In the genomic region with DNA sequence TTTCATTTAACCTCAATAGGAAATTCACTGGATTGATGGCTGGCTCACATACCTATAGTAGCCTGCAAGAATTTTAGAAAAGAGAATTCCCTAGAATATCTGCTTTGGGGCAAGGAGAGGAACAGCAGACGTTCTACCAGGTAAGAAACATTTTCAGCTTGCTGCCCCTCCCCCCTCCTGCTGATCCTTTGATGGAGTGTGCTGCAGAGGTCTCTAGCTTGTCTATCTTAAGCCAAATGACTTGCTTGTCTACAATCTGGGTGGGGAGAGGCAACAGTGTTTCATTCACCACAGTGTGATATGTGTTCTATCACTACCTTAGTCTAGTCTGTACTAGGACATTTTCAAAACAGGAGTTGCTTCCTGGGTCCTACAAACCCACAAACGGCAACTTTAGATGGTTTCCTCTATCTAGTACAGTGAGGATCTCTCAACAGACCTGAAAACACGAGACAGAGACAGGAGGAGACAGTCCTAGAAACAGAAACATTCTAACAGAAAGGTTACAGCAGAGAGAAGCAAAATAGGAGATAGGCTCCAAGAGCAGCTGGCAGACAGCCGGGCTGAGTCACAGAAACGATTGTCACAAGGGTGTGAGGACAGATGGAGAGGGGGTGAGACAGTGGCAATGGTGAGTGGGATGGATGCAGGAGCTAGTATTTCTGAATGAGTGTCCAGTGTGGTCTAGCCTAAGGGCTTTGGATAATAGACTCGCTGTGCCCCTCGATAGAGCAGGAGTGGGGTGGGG, we compare ENCODE assay signal across 8 mouse cellular contexts. TPM values are rescaled to one million over a fixed set of nuclear protein-coding genes. Genes with fewer than 3 reads are reported as not detected.
A peak's percentile ranks its signal among the peaks of the same experiment; 100 is the strongest.
DNase-seq lines count a peak whose midpoint lies in the region; ATAC-seq lines count a peak whose summit lies in the region.

No protein-coding gene starts in this region.

- peak; percentile 63 for ATAC-seq in forebrain, embryonic 16.5 days
- peak; percentile 48; the same call in 1 of the 2 replicates for ATAC-seq in hindbrain, embryonic 11.5 days (ENCODE audit: low FRiP score)
- no peak for ATAC-seq in inflammation-experienced regulatory T-cells, adult 6 months
- ATAC-seq in megakaryocyte, adult 5-6 weeks (ENCODE audit: poor library complexity, severe bottlenecking): no peak

- no peaks in the 10 kb centered on the region for H3K36me3 ChIP-seq in forebrain, embryonic 16.5 days (ENCODE audit: control insufficient read depth, insufficient read depth)
- H3K36me3 ChIP-seq in hindbrain, embryonic 11.5 days (ENCODE audit: control insufficient read depth, insufficient read depth, low read length): no peaks in the 10 kb centered on the region

- peak overlapping the region; percentile 12; the same call in 1 of the 2 replicates for H3K27ac ChIP-seq in forebrain, embryonic 16.5 days (ENCODE audit: low read length)
- no peak overlapping the region for H3K27ac ChIP-seq in hindbrain, embryonic 11.5 days (ENCODE audit: low read depth, low read length)

- no peak overlapping the region for H3K4me3 ChIP-seq in forebrain, embryonic 16.5 days (replicated peaks; ENCODE audit: low read length)
- H3K4me3 ChIP-seq in hindbrain, embryonic 11.5 days (ENCODE audit: low read depth, low read length): no peak overlapping the region

- H3K9me3 ChIP-seq in forebrain, embryonic 16.5 days (ENCODE audit: control insufficient read depth, low read length): no peaks in the 10 kb centered on the region
- H3K9me3 ChIP-seq in hindbrain, embryonic 11.5 days (ENCODE audit: control insufficient read depth, low read length): no peaks in the 10 kb centered on the region

- H3K27me3 ChIP-seq in forebrain, embryonic 16.5 days (replicated peaks; ENCODE audit: control insufficient read depth, insufficient read depth, low read length): no peaks in the 10 kb centered on the region
- no peaks in the 10 kb centered on the region for H3K27me3 ChIP-seq in hindbrain, embryonic 11.5 days (ENCODE audit: control insufficient read depth, insufficient read depth, low read length)

- no peak overlapping the region for H3K9ac ChIP-seq in forebrain, embryonic 16.5 days (replicated peaks; ENCODE audit: low read depth, low read length)
- H3K9ac ChIP-seq in hindbrain, embryonic 11.5 days (ENCODE audit: low read depth, low read length): no peak overlapping the region

- DNase-seq in 3T3-L1 (ENCODE audit: low read depth, low spot score): peak; percentile 20
- DNase-seq in adrenal gland, adult 18-20 months (ENCODE audit: low spot score in 2 of 2): peak; percentile 46 to 47
- DNase-seq in hindbrain, embryonic 11.5 days (ENCODE audit: low spot score): no peak
- peak; percentile 73 to 96 for DNase-seq in left cerebral cortex, postnatal 25 days (ENCODE audit: low spot score in 2 of 2)
- no peak for DNase-seq in urinary bladder, adult 2 months (ENCODE audit: low spot score)

- WGBS in forebrain, embryonic 16.5 days: 38% methylated on average over 7 of the region's 7 CpGs
- 58% methylated on average over 7 of the region's 7 CpGs for whole genome bisulfite sequencing in hindbrain, embryonic 11.5 days

- intact Hi-C loops in left cerebral cortex, postnatal 25 days (cut with DNase I): loop anchor here (1.0 to 10.0 kb wide), 2 partner anchors 215 to 397 kb away; partner anchors contain the start of gene Cln5

- H3K4me1 ChIP-seq in forebrain, embryonic 16.5 days (replicated peaks; ENCODE audit: control insufficient read depth, insufficient read depth, low read length): peaks cover 17% of the 10 kb centered on the region
- no peaks in the 10 kb centered on the region for H3K4me1 ChIP-seq in hindbrain, embryonic 11.5 days (replicated peaks; ENCODE audit: control insufficient read depth, insufficient read depth, low read length)

- no peak overlapping the region for H3K4me2 ChIP-seq in forebrain, embryonic 16.5 days (ENCODE audit: low read length)
- H3K4me2 ChIP-seq in hindbrain, embryonic 11.5 days (replicated peaks; ENCODE audit: low read depth, low read length): no peak overlapping the region

RNA-seq across cellular contexts. Expression of gene Scel, which starts 41.2 kb away (rescaled TPM):
- total RNA-seq in adrenal gland, adult 18-20 months (2021): under 1 TPM; 0.23 to 0.29 TPM
- polyA plus RNA-seq in forebrain, embryonic 16.5 days (2015; fragmentation: Nextera tagmentation; extraction: Ambion mirVana): 0.12 TPM in 1 of 2 replicates, not detected in the other
- 0.11 and 0.54 TPM in 2 replicates for polyA plus RNA-seq in hindbrain, embryonic 11.5 days (2014; fragmentation: Nextera tagmentation; extraction: Ambion mirVana)
- 1 to 10 TPM; 1.1 to 1.4 TPM for total RNA-seq in left cerebral cortex, postnatal 25 days (2021)
- polyA plus RNA-seq in inflammation-experienced regulatory T-cells, adult 6 months (2017; shearing (Covaris generic)): under 1 TPM in 2 of 3 experiments, not detected in 1; 0.23 to 0.24 TPM
- 0.51 and 0.73 TPM in 2 replicates for total RNA-seq in megakaryocyte, adult 5-6 weeks (2015)
- 0.62 and 1.7 TPM in 2 replicates for total RNA-seq in megakaryocyte, adult 5-6 weeks (2017)
- polyA plus RNA-seq in urinary bladder, adult 2 months (2012; rRNA removed): 1.0 and 1.1 TPM in 2 replicates

Comparison
In these comparisons a context has a peak if more than half of its experiments do, and no peak if none do; other contexts are left out.
1. DNase-seq: peak in 3T3-L1 (single experiment), adrenal gland, adult 18-20 months (2 of 2) and left cerebral cortex, postnatal 25 days (2 of 2); none in hindbrain, embryonic 11.5 days (single experiment) and urinary bladder, adult 2 months (single experiment).
2. ATAC-seq: peak in forebrain, embryonic 16.5 days (single experiment) and hindbrain, embryonic 11.5 days (single experiment); none in inflammation-experienced regulatory T-cells, adult 6 months (single experiment) and megakaryocyte, adult 5-6 weeks (single experiment).